Mouse (Mus musculus): ENCODE data around the gene Gpr83. TPM values are rescaled to one million over a fixed set of nuclear protein-coding genes. Genes with fewer than 3 reads are reported as not detected.
A peak's percentile ranks its signal among the peaks of the same experiment; 100 is the strongest.

Gpr83 gene
- polyA plus RNA-seq, 1 experiment from 2014 or later = 0.24 TPM

DNA sequence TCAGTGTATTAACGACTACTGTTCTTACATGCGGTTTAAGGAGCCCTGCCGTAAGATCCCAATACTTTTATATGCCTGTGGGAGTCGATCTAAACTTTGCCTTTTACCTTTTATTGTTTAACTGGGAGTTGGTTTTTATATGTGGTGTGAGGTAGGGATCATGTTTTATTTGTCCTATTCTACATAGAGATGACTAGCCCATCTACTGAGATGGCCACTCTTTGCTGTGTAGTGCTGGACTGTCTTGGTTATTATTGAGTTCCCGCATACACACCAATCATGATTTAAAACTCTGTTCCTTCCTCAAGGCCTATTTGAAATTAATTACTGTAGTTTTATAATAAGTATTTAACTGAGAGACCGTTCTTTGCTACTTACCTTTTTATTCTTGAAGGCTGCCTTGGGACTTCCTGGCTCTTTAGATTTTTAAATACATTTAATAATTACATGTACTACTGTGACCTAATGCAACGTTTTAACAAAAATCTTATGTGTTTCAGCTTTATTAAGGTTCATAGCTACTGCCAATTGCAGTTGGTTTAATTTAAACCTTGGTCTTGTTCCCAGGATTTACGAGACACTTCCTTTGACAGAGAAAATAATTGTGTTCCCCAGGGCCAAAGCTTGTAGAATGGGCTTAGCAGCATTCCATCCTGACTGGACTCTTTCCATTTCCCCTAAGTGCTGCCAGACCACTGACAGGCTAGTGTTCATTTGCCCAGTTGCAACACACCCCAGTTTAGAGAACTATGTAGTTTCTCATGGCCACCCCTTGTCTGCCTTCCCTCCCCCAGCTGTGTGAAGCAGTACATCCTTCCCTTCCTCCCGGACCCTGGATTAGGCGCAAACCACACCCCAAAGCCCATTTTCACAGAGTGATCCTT lies 17.9 kb upstream of the Gpr83 start:
- 68% methylated on average over 10 of the region's 10 CpGs for WGBS
- peak overlapping the region; percentile 12 for H3K27ac ChIP-seq (ENCODE audit: low read length)
- peak; percentile 96 for ATAC-seq (ENCODE audit: low read depth)

GRCm38 (mm10) chr9:14843311-14843857 lies 16.6 kb upstream of the Gpr83 start:
- H3K9me3 ChIP-seq (ENCODE audit: control insufficient read depth, low read length) = no peaks in the 10 kb centered on the region
- no peak for ATAC-seq (ENCODE audit: low read depth)
- H3K36me3 ChIP-seq (ENCODE audit: control insufficient read depth, insufficient read depth, low read length) = no peaks in the 10 kb centered on the region
- WGBS = 92% methylated on average over 6 of the region's 6 CpGs
- H3K9ac ChIP-seq (ENCODE audit: low read length) = no peak overlapping the region
- no peak overlapping the region for H3K4me3 ChIP-seq (ENCODE audit: low read length)
- no peaks in the 10 kb centered on the region for H3K27me3 ChIP-seq (ENCODE audit: control insufficient read depth, insufficient read depth, low read depth, low read length)
- H3K27ac ChIP-seq (ENCODE audit: low read length) = no peak overlapping the region
- H3K4me1 ChIP-seq (replicated peaks; ENCODE audit: control insufficient read depth, insufficient read depth, low read length) = peaks cover 5% of the 10 kb centered on the region; the same call in 1 of the 2 replicates
- H3K4me2 ChIP-seq (ENCODE audit: low read depth, low read length) = no peak overlapping the region

More for the DNA sequence above, 17.9 kb upstream of the Gpr83 start:
- no peak overlapping the region for H3K4me3 ChIP-seq (ENCODE audit: low read length)
- H3K27me3 ChIP-seq (ENCODE audit: control insufficient read depth, insufficient read depth, low read depth, low read length) = no peaks in the 10 kb centered on the region
- H3K9me3 ChIP-seq (ENCODE audit: control insufficient read depth, low read length) = no peaks in the 10 kb centered on the region
- H3K4me1 ChIP-seq (replicated peaks; ENCODE audit: control insufficient read depth, insufficient read depth, low read length) = peaks cover 5% of the 10 kb centered on the region; the same call in 1 of the 2 replicates
- no peaks in the 10 kb centered on the region for H3K36me3 ChIP-seq (ENCODE audit: control insufficient read depth, insufficient read depth, low read length)
- H3K4me2 ChIP-seq (ENCODE audit: low read depth, low read length) = no peak overlapping the region
- no peak overlapping the region for H3K9ac ChIP-seq (ENCODE audit: low read length)

- Histone ChIP-seq H3K27ac (ENCODE audit: low read length) (no peak overlapping the region), H3K9me3 (ENCODE audit: control insufficient read depth, low read length) (no peaks in the 10 kb centered on the region), H3K36me3 (ENCODE audit: control insufficient read depth, insufficient read depth, low read length) (no peaks in the 10 kb centered on the region), H3K4me2 (ENCODE audit: low read depth, low read length) (no peak overlapping the region), H3K9ac (ENCODE audit: low read length) (no peak overlapping the region), H3K4me1 (replicated peaks; ENCODE audit: control insufficient read depth, insufficient read depth, low read length) (peaks cover 5% of the 10 kb centered on the region; the same call in 1 of the 2 replicates), H3K27me3 (ENCODE audit: control insufficient read depth, insufficient read depth, low read depth, low read length) (no peaks in the 10 kb centered on the region), H3K4me3 (ENCODE audit: low read length) (no peak overlapping the region)
- 88% methylated on average over 3 of the region's 3 CpGs for WGBS
- ATAC-seq (ENCODE audit: low read depth) = no peak
These were observed 16.1 kb upstream of the Gpr83 start for GRCm38 (mm10) chr9:14843901-14844300.

GRCm38 (mm10) chr9:14846428-14846827 lies 13.6 kb upstream of the Gpr83 start:
- H3K36me3 ChIP-seq (ENCODE audit: control insufficient read depth, insufficient read depth, low read length) = no peaks in the 10 kb centered on the region
- WGBS = 43% methylated on average over 5 of the region's 5 CpGs
- H3K4me1 ChIP-seq (replicated peaks; ENCODE audit: control insufficient read depth, insufficient read depth, low read length) = 0 out of 2 replicates have a peak, but pooled peaks cover 2% of the 10 kb centered on the region
- ATAC-seq (ENCODE audit: low read depth) = no peak
- H3K4me3 ChIP-seq (ENCODE audit: low read length) = no peak overlapping the region
- H3K4me2 ChIP-seq (ENCODE audit: low read depth, low read length) = no peak overlapping the region
- no peak overlapping the region for H3K9ac ChIP-seq (ENCODE audit: low read length)
- H3K9me3 ChIP-seq (ENCODE audit: control insufficient read depth, low read length) = no peaks in the 10 kb centered on the region
- H3K27me3 ChIP-seq (ENCODE audit: control insufficient read depth, insufficient read depth, low read depth, low read length) = no peaks in the 10 kb centered on the region
- no peak overlapping the region for H3K27ac ChIP-seq (ENCODE audit: low read length)

DNA sequence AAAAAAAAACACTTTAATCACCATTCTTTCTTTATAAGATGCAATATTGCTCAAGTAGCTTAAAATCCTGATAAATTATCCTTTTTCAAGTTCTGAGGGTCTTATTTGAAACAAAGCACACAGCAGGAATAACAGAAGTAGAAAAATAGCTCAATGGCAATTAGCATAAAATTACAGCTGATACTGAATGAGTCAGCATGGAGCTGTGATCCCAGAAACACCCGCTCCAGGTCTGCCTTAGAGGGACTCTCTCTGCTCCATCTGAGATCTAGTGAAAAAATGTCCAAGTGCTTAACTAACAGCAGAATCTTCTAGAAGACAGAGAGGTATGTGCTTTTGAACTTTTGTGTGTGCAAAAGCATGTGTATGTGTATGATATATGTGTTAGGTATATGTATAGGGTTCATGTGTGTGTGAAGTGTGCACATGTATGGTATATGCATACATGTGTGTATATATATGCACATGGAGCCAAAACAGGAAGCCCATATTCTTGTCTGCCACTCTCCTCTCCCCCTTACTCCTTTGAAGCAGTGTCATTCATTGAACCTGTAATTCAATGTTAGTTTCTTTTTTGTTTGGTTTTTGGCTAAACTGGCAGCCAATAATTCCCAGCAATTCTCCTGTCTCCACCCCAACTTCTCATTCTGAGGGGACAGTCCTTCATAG lies 11.6 kb upstream of the Gpr83 start:
- Histone ChIP-seq H3K27me3 (ENCODE audit: control insufficient read depth, insufficient read depth, low read depth, low read length) (no peaks in the 10 kb centered on the region), H3K4me1 (replicated peaks; ENCODE audit: control insufficient read depth, insufficient read depth, low read length) (no peaks in the 10 kb centered on the region), H3K27ac (ENCODE audit: low read length) (no peak overlapping the region), H3K4me2 (ENCODE audit: low read depth, low read length) (no peak overlapping the region), H3K4me3 (ENCODE audit: low read length) (no peak overlapping the region), H3K9me3 (ENCODE audit: control insufficient read depth, low read length) (no peaks in the 10 kb centered on the region), H3K9ac (ENCODE audit: low read length) (no peak overlapping the region), H3K36me3 (ENCODE audit: control insufficient read depth, insufficient read depth, low read length) (no peaks in the 10 kb centered on the region)
- WGBS = 76% methylated on average over 1 of the region's 1 CpGs
- ATAC-seq (ENCODE audit: low read depth) = no peak

DNA sequence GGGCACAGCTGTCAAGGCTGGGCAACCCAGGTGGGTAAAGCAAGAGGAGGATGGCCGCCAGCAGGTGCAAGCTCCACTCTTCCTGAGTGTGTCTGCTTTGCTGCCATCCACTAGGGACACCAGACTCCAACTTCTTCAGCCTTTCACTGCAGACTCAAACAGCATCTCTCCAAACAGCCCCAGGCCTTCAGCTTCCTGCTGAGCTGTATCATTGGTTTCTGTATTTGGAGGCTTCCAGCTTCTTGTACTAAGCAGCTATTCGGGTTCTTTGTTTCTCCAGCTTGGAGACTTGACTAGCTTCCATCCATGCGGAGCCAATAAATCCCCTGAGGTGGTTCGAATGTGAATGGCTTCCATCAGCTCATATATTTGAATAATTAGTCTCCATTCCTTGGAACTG lies 5.4 kb upstream of the Gpr83 start:
- no peak for ATAC-seq (ENCODE audit: low read depth)
- 71% methylated on average over 4 of the region's 4 CpGs for WGBS
- no peak overlapping the region for H3K4me2 ChIP-seq (ENCODE audit: low read depth, low read length)
- no peak overlapping the region for H3K27ac ChIP-seq (ENCODE audit: low read length)
- H3K36me3 ChIP-seq (ENCODE audit: control insufficient read depth, insufficient read depth, low read length) = no peaks in the 10 kb centered on the region
- no peaks in the 10 kb centered on the region for H3K4me1 ChIP-seq (replicated peaks; ENCODE audit: control insufficient read depth, insufficient read depth, low read length)
- no peak overlapping the region for H3K4me3 ChIP-seq (ENCODE audit: low read length)
- no peak overlapping the region for H3K9ac ChIP-seq (ENCODE audit: low read length)
- no peaks in the 10 kb centered on the region for H3K9me3 ChIP-seq (ENCODE audit: control insufficient read depth, low read length)
- peaks cover 11% of the 10 kb centered on the region for H3K27me3 ChIP-seq (ENCODE audit: control insufficient read depth, insufficient read depth, low read depth, low read length)

DNA sequence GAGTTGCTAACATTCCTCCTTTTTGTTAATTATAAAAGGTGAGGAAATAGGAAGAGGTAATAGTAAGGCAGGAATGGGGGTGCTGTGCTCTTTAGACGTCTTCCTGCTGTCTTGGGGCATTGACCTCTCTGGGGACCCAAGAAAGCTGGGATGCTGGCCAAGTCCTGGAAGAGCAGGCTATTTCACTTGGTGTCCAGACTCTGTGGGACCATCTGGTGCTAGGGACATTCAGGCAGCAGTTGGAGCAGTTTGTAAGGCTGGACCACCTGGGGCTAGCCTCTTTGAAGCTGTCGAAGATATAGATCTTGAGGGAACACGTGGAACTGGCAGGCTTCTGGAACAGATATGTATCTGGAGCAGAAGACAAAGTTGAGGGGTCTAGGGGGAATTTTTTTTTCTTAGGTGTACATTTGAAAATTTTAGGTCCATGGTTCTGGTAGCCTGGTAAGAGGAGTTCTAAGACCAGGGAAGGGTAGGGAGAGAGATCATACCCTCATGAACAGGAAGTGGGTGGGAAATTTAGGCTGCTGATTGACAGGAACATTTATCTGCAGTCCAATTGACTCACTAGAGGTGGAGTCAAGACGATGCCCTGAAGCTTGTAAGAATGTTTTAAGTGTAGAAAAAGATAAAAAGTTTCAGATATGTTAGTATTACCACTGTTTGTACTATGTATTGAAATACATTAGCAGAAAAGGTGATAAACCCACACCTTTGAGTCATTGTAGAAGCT lies 2.9 kb upstream of the Gpr83 start:
- no peak overlapping the region for H3K9ac ChIP-seq (ENCODE audit: low read length)
- H3K4me1 ChIP-seq (replicated peaks; ENCODE audit: control insufficient read depth, insufficient read depth, low read length) = 0 out of 2 replicates have a peak, but pooled peaks cover 2% of the 10 kb centered on the region
- H3K27me3 ChIP-seq (ENCODE audit: control insufficient read depth, insufficient read depth, low read depth, low read length) = peaks cover 32% of the 10 kb centered on the region
- no peak overlapping the region for H3K4me3 ChIP-seq (ENCODE audit: low read length)
- no peak overlapping the region for H3K4me2 ChIP-seq (ENCODE audit: low read depth, low read length)
- WGBS = 25% methylated on average over 4 of the region's 4 CpGs
- H3K27ac ChIP-seq (ENCODE audit: low read length) = no peak overlapping the region
- ATAC-seq (ENCODE audit: low read depth) = no peak
- no peaks in the 10 kb centered on the region for H3K9me3 ChIP-seq (ENCODE audit: control insufficient read depth, low read length)
- H3K36me3 ChIP-seq (ENCODE audit: control insufficient read depth, insufficient read depth, low read length) = no peaks in the 10 kb centered on the region

- no peak overlapping the region for H3K4me3 ChIP-seq (ENCODE audit: low read length)
- peaks cover 32% of the 10 kb centered on the region for H3K27me3 ChIP-seq (ENCODE audit: control insufficient read depth, insufficient read depth, low read depth, low read length)
- H3K36me3 ChIP-seq (ENCODE audit: control insufficient read depth, insufficient read depth, low read length) = no peaks in the 10 kb centered on the region
- ATAC-seq (ENCODE audit: low read depth) = no peak
- no peaks in the 10 kb centered on the region for H3K9me3 ChIP-seq (ENCODE audit: control insufficient read depth, low read length)
- 0 out of 2 replicates have a peak, but pooled peaks cover 2% of the 10 kb centered on the region for H3K4me1 ChIP-seq (replicated peaks; ENCODE audit: control insufficient read depth, insufficient read depth, low read length)
- H3K9ac ChIP-seq (ENCODE audit: low read length) = no peak overlapping the region
- WGBS = 64% methylated on average over 7 of the region's 7 CpGs
- no peak overlapping the region for H3K4me2 ChIP-seq (ENCODE audit: low read depth, low read length)
- no peak overlapping the region for H3K27ac ChIP-seq (ENCODE audit: low read length)
These were observed 1.8 kb upstream of the Gpr83 start for GRCm38 (mm10) chr9:14858170-14858706.

Data from lung, embryonic 16.5 days (tissue).